Mouse (Mus musculus) brown adipose tissue, adult 24 weeks (tissue): ENCODE data around the gene Nrip3. TPM values are rescaled to one million over a fixed set of nuclear protein-coding genes. Genes with fewer than 3 reads are reported as not detected.

ENCODE experiments used
- H3K27ac ChIP-seq: fragments of 200-500 bp; replicated peaks from 2 replicates; pipeline ENCODE4 v1.5.1; 2012; ENCODE audit warnings: low read depth, mild to moderate bottlenecking, low read length
- H3K4me1 ChIP-seq: fragments of 200-500 bp; 2 replicates; pipeline ENCODE4 v1.6.1; 2012; ENCODE audit warnings: low read length, mixed read lengths; ENCODE audit not compliant: control insufficient read depth, insufficient read depth, insufficient read length
- H3K4me3 ChIP-seq: fragments of 200-500 bp; 2 replicates; pipeline ENCODE4 v1.5.1; 2012; ENCODE audit warnings: low read depth, mild to moderate bottlenecking, low read length, moderate library complexity; ENCODE audit not compliant: insufficient read depth
- polyA plus RNA-seq: library from polyadenylated mRNA; stranded (reverse); fragments of >200 nt; gene quantifications from 2 replicates; pipeline ENCODE4 v1.2.4, GENCODE M21; 2012; ENCODE audit not compliant: missing spikeins, insufficient read depth, insufficient read length

Gene Nrip3
- polyA plus RNA-seq = not detected in 2 replicates

DNA sequence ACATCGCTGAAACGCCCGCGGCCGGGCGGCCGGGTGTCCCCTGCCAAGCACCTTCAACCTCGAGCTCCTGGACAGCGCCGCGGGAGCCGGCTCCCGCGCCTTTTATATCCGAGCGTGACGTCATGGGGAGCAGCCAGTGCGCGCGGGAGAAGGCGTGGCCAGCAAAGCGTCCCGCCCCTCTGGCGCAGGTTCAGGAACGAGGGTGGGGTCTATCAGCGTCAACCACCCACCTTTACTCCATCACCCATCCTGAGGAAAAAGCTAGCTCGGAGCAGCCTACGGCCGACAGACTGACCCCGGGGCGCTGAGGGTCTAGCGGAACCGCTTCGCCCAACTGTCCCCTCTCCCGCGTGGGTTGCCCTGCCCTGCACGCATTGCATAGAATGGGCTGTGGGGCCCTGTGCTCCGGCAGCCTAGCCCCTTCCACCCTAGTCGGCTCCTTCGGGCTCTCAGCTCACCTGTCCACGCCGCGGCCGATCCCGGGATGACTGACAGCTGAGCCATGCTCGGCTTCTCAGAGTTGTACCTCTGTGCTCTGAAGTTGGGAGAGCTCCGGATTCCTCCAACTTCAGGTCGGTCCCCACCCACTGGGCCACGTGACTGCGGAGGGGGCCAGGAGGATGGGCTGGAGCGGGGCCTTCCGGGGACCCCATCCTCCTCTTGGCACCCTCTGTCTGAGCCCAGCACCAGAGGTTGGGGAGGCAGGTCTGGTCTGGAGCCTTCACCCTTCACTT, at the start of gene Nrip3:
TSS of gene Nrip3 (minus strand) at position 556 of the 734 bp plus-strand sequence.
- Histone ChIP-seq H3K27ac (no peak within 1 kb of the TSS), H3K4me1 (peaks cover 5% of the 10 kb centered on the region; the same call in 1 of the 2 replicates), H3K4me3 (peak within 1 kb of the TSS; percentile 54)

- H3K27ac ChIP-seq = no peak overlapping the region
- no peaks in the 10 kb centered on the region for H3K4me1 ChIP-seq
- H3K4me3 ChIP-seq = no peak overlapping the region
Measured at GRCm38 (mm10) chr7:109831376-109831775, 49.6 kb upstream of the Nrip3 start.

GRCm38 (mm10) chr7:109826911-109827310, 45.1 kb upstream of the Nrip3 start:
- H3K4me1 ChIP-seq = no peaks in the 10 kb centered on the region
- H3K4me3 ChIP-seq = no peak overlapping the region
- H3K27ac ChIP-seq = no peak overlapping the region

DNA sequence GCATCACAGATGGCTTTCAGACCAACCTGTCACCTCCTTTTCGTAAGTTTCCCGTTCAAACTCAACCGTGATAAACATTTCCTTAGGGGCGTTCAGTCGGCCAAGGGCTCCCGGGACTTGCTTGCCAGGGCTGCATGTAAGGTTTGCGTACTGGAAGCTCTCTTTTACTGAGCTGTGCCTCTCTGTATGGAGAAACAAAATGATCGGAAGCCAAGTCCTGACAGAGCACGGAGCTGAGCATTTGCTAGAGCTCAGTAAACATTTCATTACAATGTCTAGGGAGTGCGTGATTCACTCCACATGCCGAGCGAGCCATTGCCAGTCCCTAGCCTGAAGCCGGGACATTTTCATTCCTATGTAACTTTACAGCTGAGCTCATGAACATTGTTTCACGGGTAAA, 43.5 kb upstream of the Nrip3 start:
- Histone ChIP-seq H3K4me3 (no peak overlapping the region), H3K27ac (no peak overlapping the region), H3K4me1 (no peaks in the 10 kb centered on the region)

DNA sequence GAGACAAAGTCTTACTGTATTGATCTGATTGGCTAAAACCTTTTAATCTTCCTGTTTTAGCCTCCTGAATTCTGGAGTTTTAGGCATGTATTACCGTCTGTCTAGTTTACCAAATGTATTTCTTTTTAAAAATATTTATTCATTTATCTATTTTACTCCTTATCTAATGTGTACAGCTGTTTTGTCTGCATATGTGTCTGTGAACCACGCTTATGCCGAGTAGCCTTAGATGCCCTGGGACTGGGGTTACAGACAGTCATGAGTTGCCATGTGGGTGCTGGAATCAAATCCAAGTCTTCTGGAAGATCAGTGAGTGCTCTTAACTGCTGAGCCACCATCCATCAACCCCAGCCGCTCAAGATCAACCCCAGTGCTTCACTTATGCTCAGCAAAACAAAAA, 36.8 kb upstream of the Nrip3 start:
- H3K4me1 ChIP-seq = no peaks in the 10 kb centered on the region
- no peak overlapping the region for H3K4me3 ChIP-seq
- H3K27ac ChIP-seq = no peak overlapping the region

DNA sequence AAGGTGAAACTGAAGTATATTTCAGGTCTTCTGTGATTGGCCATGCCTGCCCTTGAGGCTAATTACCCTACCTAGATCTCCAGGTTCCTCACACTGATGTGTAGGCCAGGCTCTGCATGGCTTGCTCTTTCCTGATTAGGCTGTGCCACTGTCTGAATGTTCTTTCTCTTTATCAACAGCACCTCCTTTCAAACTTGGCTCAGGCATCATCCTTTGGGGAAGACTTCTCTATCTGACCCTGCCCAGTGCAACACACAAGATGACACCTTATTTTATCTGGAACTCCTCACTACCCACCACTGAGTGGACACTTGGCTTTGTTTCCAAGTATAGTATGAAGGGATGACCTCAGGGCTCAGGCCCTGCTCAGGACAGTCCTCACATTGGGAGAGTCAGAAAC, 36.1 kb upstream of the Nrip3 start:
- no peak overlapping the region for H3K4me3 ChIP-seq
- H3K4me1 ChIP-seq = no peaks in the 10 kb centered on the region
- H3K27ac ChIP-seq = no peak overlapping the region

DNA sequence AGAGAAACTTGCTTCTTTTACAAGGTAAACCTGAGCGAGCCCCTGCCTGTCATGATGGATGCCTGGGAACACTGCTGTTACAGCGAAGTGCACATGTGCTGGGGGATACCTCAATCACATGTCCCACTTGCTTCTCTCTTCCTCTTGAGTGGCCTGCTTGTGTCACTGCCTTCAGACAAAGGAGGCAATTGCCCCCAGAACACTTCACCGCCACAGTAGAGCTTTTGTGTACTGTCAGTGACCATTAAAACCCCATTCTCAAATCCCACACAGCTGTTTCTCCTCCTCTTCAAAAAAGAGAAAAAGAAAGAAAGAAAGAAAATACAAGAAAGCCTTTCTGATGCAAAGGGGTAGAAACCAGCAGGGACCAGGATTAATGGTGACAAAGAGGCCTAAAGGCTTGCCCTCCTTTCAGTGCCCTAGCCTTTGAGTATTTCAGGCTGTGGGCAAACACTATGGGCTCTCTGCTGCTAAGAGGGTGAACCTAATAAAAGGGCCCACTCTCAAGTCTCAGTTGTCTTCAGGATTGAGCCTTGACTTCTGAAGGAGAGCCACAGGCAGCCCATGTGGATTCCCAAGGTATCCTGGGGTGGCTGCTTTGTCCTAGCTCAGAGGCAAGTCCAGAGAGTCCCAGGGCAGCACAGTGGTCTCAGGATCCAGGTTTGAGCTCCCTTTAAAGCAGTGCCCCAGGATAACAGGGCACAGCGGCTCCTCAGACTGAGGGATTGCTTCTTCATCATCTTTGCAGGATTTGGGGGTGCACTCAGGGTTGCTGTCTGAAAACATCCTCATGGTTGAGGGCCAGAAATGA, 31.7 kb upstream of the Nrip3 start:
- Histone ChIP-seq H3K4me3 (no peak overlapping the region), H3K27ac (no peak overlapping the region), H3K4me1 (no peaks in the 10 kb centered on the region)

GRCm38 (mm10) chr7:109807616-109808485, 26.0 kb upstream of the Nrip3 start:
- no peak overlapping the region for H3K4me3 ChIP-seq
- H3K27ac ChIP-seq = no peak overlapping the region
- no peaks in the 10 kb centered on the region for H3K4me1 ChIP-seq

GRCm38 (mm10) chr7:109804843-109805242, 23.0 kb upstream of the Nrip3 start:
- H3K27ac ChIP-seq = no peak overlapping the region
- no peaks in the 10 kb centered on the region for H3K4me1 ChIP-seq
- no peak overlapping the region for H3K4me3 ChIP-seq

GRCm38 (mm10) chr7:109804355-109804754, 22.5 kb upstream of the Nrip3 start:
- Histone ChIP-seq H3K27ac (no peak overlapping the region), H3K4me1 (no peaks in the 10 kb centered on the region), H3K4me3 (no peak overlapping the region)

DNA sequence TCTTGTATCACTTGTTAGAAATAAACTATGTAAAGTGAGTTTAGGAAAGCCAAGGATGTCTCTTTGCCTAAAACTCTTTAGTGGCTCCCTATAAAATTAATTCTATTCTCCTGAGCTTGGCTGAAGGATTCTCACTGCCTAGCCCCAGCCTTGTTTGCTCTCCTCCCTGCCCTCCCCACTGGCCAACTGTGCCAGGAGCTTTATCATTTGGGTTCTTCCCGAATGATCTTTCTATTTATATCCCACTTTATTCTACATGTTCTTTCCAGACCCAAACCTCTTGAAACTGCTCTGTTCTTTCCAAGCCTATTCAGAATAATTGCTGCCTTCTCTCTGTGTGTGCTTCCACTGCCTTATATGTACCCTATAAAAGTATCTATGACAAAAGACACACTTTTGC, 21.7 kb upstream of the Nrip3 start:
- H3K4me3 ChIP-seq = no peak overlapping the region
- no peak overlapping the region for H3K27ac ChIP-seq
- H3K4me1 ChIP-seq = peaks cover 6% of the 10 kb centered on the region; the same call in 1 of the 2 replicates

DNA sequence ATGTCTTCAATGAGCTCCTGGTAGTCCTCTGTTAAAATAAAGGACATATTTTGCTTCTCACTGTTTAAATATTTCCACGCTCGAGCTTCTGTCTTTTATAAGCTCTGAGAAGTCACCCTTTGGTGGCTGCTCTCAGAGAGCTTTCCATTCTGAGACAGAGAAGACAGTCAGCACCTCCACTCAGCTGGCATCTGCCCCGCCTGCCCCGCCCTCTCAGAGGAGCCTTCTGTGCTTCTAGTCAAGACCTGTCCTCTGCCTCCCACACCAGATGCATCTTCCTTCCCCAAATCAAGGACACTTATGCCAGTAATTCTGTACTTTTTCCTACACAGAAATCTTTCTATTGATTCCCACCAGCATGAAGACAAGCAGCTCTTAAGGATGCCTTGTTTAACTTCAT, 18.8 kb upstream of the Nrip3 start:
- Histone ChIP-seq H3K4me3 (no peak overlapping the region), H3K4me1 (peaks cover 6% of the 10 kb centered on the region; the same call in 1 of the 2 replicates), H3K27ac (no peak overlapping the region)

- Histone ChIP-seq H3K4me1 (peaks cover 6% of the 10 kb centered on the region; the same call in 1 of the 2 replicates), H3K27ac (no peak overlapping the region), H3K4me3 (no peak overlapping the region)
Measured at GRCm38 (mm10) chr7:109799168-109799567, 17.3 kb upstream of the Nrip3 start.

DNA sequence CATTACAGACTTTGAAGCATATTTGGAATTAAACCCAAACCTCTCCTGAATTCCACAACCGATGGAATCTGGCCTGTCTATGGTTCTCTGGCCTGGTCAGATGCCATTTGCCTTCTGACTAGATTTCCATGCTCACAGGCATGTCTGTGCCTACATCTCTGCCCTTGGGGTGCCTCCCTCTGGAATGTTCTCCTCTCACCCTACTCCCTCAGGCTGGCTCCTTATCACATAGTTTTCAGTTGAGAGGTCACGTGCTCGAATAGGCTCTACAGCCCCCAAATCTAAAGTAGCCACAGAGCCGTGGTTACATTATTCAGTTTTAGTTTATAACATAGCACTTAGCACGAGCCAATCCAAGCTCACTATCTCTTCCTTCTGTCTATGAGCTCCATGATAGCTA, 13.7 kb upstream of the Nrip3 start:
- Histone ChIP-seq H3K4me1 (peaks cover 6% of the 10 kb centered on the region; the same call in 1 of the 2 replicates), H3K27ac (no peak overlapping the region), H3K4me3 (no peak overlapping the region)

GRCm38 (mm10) chr7:109794556-109794955, 12.7 kb upstream of the Nrip3 start:
- no peak overlapping the region for H3K27ac ChIP-seq
- H3K4me1 ChIP-seq = peaks cover 6% of the 10 kb centered on the region; the same call in 1 of the 2 replicates
- no peak overlapping the region for H3K4me3 ChIP-seq
